Mouse (Mus musculus) kidney, postnatal 0 days (tissue): ENCODE data around the gene Srprb. TPM values are rescaled to one million over a fixed set of nuclear protein-coding genes. Genes with fewer than 3 reads are reported as not detected.

Source experiments
- ATAC-seq: fragments of 200-750 bp; cut with Nextera tagmentation; replicated peaks from 2 replicates; pipeline ENCODE4 v1.8.0; 2017; ENCODE audit warnings: low read depth, moderate number of reproducible peaks, moderate TSS enrichment, moderate library complexity; ENCODE audit not compliant: low FRiP score
- DNase-seq: peaks from one replicate; pipeline ENCODE4 v3.0.0-alpha.2; 2016; ENCODE audit warnings: low spot score
- H3K27ac ChIP-seq: fragments of 300-500 bp; sonication (generic); 2 replicates; pipeline ENCODE4 v1.5.1; 2014; ENCODE audit warnings: mild to moderate bottlenecking
- H3K27me3 ChIP-seq: fragments of 300-500 bp; sonication (generic); 2 replicates; pipeline ENCODE4 v1.6.1; 2014; ENCODE audit warnings: low read length, mixed read lengths; ENCODE audit not compliant: insufficient read depth
- H3K36me3 ChIP-seq: fragments of 300-500 bp; sonication (generic); 2 replicates; pipeline ENCODE4 v1.6.1; 2014; ENCODE audit warnings: low read length, mixed read lengths; ENCODE audit not compliant: insufficient read depth
- H3K4me1 ChIP-seq: fragments of 300-500 bp; sonication (generic); replicated peaks from 2 replicates; pipeline ENCODE4 v1.6.1; 2014; ENCODE audit warnings: antibody characterized with exemption, low read length, mixed read lengths; ENCODE audit not compliant: insufficient read depth
- H3K4me2 ChIP-seq: fragments of 300-500 bp; sonication (generic); 2 replicates; pipeline ENCODE4 v1.6.1; 2014; ENCODE audit warnings: mild to moderate bottlenecking, low read length, moderate library complexity, mixed read lengths
- H3K4me3 ChIP-seq: fragments of 300-500 bp; sonication (generic); replicated peaks from 2 replicates; pipeline ENCODE4 v1.5.1; 2014; ENCODE audit warnings: low read depth, low read length
- H3K9ac ChIP-seq: fragments of 300-500 bp; sonication (generic); 2 replicates; pipeline ENCODE4 v1.6.1; 2014; ENCODE audit warnings: low read depth, low read length
- H3K9me3 ChIP-seq: fragments of 300-500 bp; sonication (generic); replicated peaks from 2 replicates; pipeline ENCODE4 v1.6.1; 2016; ENCODE audit warnings: low read length, inconsistent platforms, mixed read lengths
- CTCF ChIP-seq: IDR thresholded peaks from 2 replicates; pipeline ENCODE4 v1.5.1; 2016; ENCODE audit warnings: antibody characterized with exemption, low read depth, mild to moderate bottlenecking, moderate library complexity
- WGBS: fragments of 180-500 bp; shearing (Covaris S2); extraction: QIAGEN DNeasy Blood & Tissue Kit; methylation state at CpG from one replicate; pipeline ENCODE4 v1.1.7; 2014; 5-methylcytosine and 5-hydroxymethylcytosine counted together
- polyA plus RNA-seq: library from polyadenylated mRNA; unstranded; fragments of >200 nt; fragmentation: Nextera tagmentation; extraction: Ambion mirVana; gene quantifications from 2 replicates; pipeline ENCODE4 v1.2.1, GENCODE M21; 2015

Gene Srprb
- polyA plus RNA-seq, result 46.2 and 51.1 TPM in 2 replicates

GRCm38 (mm10) chr9:103201561-103202260, at the start of gene Srprb:
Gene Srprb (minus strand): TSS chr9:103202137.
- H3K4me3 ChIP-seq, result peak within 1 kb of the TSS; percentile 79
- H3K9me3 ChIP-seq, result no peaks in the 10 kb centered on the region
- H3K4me2 ChIP-seq, result peak within 1 kb of the TSS; percentile 72
- peak; percentile 97 for ATAC-seq
- H3K4me1 ChIP-seq, result no peaks in the 10 kb centered on the region; the same call in 1 of the 2 replicates
- no peak for TF ChIP-seq CTCF
- H3K36me3 ChIP-seq, result peaks cover 17% of the 10 kb centered on the region
- peak; percentile 96 for DNase-seq
- H3K9ac ChIP-seq, result peak within 1 kb of the TSS; percentile 75
- under 1% methylated on average over 45 of the region's 45 CpGs for WGBS
- peak within 1 kb of the TSS; percentile 83 for H3K27ac ChIP-seq
- no peaks in the 10 kb centered on the region for H3K27me3 ChIP-seq

DNA sequence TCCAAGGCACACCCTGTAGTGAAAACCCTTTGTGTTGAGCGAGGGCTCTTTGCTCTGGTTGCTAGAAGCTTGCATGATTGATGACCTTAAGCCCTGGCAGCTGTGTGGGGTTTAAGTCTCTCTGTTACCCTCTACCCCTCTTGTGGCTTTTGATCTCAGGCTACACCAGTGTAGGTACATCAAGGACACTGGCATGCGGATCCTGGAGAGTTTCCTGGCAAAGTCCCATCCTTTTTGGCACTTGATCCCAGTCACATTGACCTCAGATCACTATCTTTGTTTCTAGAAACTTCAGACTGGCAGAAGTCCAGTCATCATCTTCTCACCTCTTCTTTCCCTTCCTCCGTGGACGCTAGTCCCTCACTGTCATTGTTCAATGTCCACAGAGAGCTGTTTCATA, 46.7 kb upstream of the Srprb start:
- no peaks in the 10 kb centered on the region for H3K36me3 ChIP-seq
- no peaks in the 10 kb centered on the region for H3K4me1 ChIP-seq
- no peak for TF ChIP-seq CTCF
- H3K4me2 ChIP-seq, result no peak overlapping the region
- H3K9ac ChIP-seq, result no peak overlapping the region
- H3K4me3 ChIP-seq, result no peak overlapping the region
- no peaks in the 10 kb centered on the region for H3K9me3 ChIP-seq
- no peaks in the 10 kb centered on the region for H3K27me3 ChIP-seq
- H3K27ac ChIP-seq, result no peak overlapping the region
- no peak for DNase-seq
- ATAC-seq, result no peak
- 41% methylated on average over 4 of the region's 4 CpGs for WGBS

DNA sequence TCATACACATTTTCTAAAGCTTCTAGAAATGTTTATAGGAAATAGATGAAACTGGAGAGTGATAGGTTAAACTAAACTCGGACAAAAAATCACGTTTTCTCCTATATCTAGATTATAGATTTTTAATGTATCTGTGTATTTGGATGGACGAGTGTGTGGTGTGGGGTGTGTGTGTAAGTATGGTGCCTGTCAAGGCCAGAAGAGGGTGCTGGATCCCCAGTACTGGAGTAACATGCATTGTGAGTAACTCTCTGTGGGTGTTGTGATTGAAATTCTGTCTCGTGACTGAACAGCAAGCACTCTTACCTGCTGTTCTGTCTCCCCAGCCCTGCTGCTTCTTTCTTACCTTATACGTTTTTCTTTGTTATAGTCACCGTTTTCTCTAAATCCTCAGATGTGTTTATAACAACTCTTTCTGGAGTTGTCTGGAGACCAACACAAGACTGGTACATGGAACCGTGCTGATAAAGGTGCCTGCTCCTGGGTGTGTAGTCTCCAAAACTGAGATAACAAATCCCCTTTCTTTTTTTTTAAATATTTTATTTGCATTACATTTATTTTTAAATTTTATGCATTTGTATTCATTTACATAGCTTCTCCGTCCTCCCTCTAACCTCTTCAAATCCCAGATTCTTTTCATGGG, 44.7 kb upstream of the Srprb start:
- no peaks in the 10 kb centered on the region for H3K9me3 ChIP-seq
- no peak for TF ChIP-seq CTCF
- no peak overlapping the region for H3K9ac ChIP-seq
- no peak for ATAC-seq
- no peak for DNase-seq
- 87% methylated on average over 8 of the region's 8 CpGs for WGBS
- no peak overlapping the region for H3K4me3 ChIP-seq
- no peaks in the 10 kb centered on the region for H3K36me3 ChIP-seq
- no peak overlapping the region for H3K27ac ChIP-seq
- H3K4me2 ChIP-seq, result no peak overlapping the region
- no peaks in the 10 kb centered on the region for H3K4me1 ChIP-seq
- H3K27me3 ChIP-seq, result no peaks in the 10 kb centered on the region

DNA sequence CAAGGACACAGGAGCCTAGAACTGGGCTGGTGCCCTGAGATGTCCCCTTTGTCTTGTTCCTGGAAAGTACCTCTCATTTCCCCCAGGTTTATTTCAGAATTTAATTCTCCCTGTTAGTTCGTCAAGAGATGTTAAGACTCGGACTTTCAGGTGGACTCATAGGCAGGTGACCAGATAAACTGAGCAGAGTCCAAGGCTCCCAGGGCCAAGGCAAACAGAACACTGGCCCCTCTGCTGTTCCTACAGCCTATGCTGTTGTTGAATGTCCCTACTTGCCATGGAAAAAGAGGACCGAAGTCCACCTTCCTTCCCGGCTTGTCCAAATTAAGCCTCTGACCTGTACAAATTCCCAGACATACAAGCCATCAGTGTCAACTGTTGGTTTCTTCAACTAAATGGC, 41.7 kb upstream of the Srprb start:
- H3K36me3 ChIP-seq, result no peaks in the 10 kb centered on the region
- no peak overlapping the region for H3K27ac ChIP-seq
- WGBS, result 82% methylated on average over 4 of the region's 4 CpGs
- no peak overlapping the region for H3K4me3 ChIP-seq
- no peak for TF ChIP-seq CTCF
- H3K9ac ChIP-seq, result no peak overlapping the region
- H3K9me3 ChIP-seq, result no peaks in the 10 kb centered on the region
- ATAC-seq, result no peak
- H3K27me3 ChIP-seq, result no peaks in the 10 kb centered on the region
- DNase-seq, result no peak
- no peak overlapping the region for H3K4me2 ChIP-seq
- H3K4me1 ChIP-seq, result no peaks in the 10 kb centered on the region

DNA sequence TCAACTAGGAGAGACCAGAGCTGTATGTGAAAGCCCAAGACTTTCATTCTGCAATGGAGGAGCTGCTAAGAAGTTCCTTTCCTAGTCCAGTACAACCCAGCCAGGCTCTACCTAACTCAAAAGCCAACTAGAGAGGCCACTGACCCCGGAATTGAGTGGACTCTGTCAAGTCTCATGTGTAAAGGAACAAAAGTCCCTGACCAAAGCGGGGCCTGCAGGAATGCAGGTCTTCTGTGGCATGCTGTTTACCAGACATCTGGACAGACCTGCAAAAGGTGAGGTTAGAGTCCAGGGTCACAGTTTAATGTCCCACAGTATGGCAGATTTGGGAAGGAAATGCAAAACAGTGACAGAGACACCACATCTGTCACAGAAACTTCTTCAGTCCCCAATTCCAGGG, 39.3 kb upstream of the Srprb start:
- no peaks in the 10 kb centered on the region for H3K27me3 ChIP-seq
- no peaks in the 10 kb centered on the region for H3K9me3 ChIP-seq
- H3K36me3 ChIP-seq, result no peaks in the 10 kb centered on the region
- H3K4me1 ChIP-seq, result no peaks in the 10 kb centered on the region
- H3K9ac ChIP-seq, result no peak overlapping the region
- no peak overlapping the region for H3K27ac ChIP-seq
- H3K4me2 ChIP-seq, result no peak overlapping the region
- TF ChIP-seq CTCF, result no peak
- no peak for DNase-seq
- H3K4me3 ChIP-seq, result no peak overlapping the region
- WGBS, result 87% methylated on average over 2 of the region's 2 CpGs
- no peak for ATAC-seq

DNA sequence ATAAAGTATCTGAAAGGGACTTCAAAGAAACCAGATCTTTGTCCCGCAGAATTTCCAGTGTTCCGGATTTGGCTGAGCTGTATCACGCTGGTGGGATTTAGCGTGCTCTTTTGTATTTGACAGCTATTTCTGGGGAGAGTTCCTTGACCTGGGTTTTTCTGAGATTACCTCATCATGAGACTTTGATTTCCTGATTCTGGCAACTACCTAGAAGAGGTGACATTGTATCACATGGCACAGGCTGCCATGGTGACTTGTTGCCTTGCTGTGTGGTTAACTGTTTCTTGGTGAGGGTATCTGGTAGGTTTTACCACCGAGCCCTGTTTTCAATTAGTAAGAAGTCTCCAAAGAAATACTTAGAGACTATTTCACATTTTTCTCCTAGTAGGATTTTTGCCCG, 37.5 kb upstream of the Srprb start:
- DNase-seq (no peak), ATAC-seq (no peak)
- TF ChIP-seq CTCF, result no peak
- H3K27me3 ChIP-seq, result no peaks in the 10 kb centered on the region
- H3K4me1 ChIP-seq, result no peaks in the 10 kb centered on the region
- no peaks in the 10 kb centered on the region for H3K36me3 ChIP-seq
- no peak overlapping the region for H3K4me3 ChIP-seq
- H3K9ac ChIP-seq, result no peak overlapping the region
- WGBS, result 92% methylated on average over 6 of the region's 6 CpGs
- no peak overlapping the region for H3K4me2 ChIP-seq
- no peaks in the 10 kb centered on the region for H3K9me3 ChIP-seq
- H3K27ac ChIP-seq, result no peak overlapping the region
